ENCODE assay signal across 8 mouse cellular contexts in genomic region chrX:38473537-38474299, GRCm38 (mm10). TPM values are rescaled to one million over a fixed set of nuclear protein-coding genes. Genes with fewer than 3 reads are reported as not detected.
DNase-seq lines count a peak whose midpoint lies in the region; ATAC-seq and TF ChIP-seq lines count a peak whose summit lies in the region.

No protein-coding gene starts in this region.

- intact Hi-C loops in heart, postnatal 36 days (cut with DNase I) = loop anchor here (1.0 kb wide), 1 partner anchor 17 kb away; the partner anchor contains the start of gene Lamp2

- no peak for TF ChIP-seq POLR2A in olfactory bulb, adult 2 months (IDR thresholded peaks at IDR 0.05; ENCODE audit: insufficient read depth, low read depth, low read length)
- TF ChIP-seq POLR2A in thymus, adult 2 months (IDR thresholded peaks at IDR 0.05; ENCODE audit: control insufficient read depth, extremely low read depth, insufficient read depth, low read length, poor library complexity) = no peak

- peak overlapping the region; percentile 58 for H3K4me3 ChIP-seq in forebrain, embryonic 15.5 days
- peak overlapping the region; percentile 68 for H3K4me3 ChIP-seq in layer of hippocampus, adult 2 months
- peak overlapping the region; percentile 44 for H3K4me3 ChIP-seq in lung, embryonic 14.5 days (ENCODE audit: low read depth, low read length)
- peak overlapping the region; percentile 88 for H3K4me3 ChIP-seq in olfactory bulb, adult 2 months (ENCODE audit: insufficient read depth, low read depth, low read length)
- peak overlapping the region; percentile 69 for H3K4me3 ChIP-seq in thymus, adult 2 months (ENCODE audit: control insufficient read depth, insufficient read depth, low read length)

- no peaks in the 10 kb centered on the region for H3K9me3 ChIP-seq in forebrain, embryonic 15.5 days
- H3K9me3 ChIP-seq in lung, embryonic 14.5 days (ENCODE audit: low read depth, low read length) = no peaks in the 10 kb centered on the region

- DNase-seq in ES-CJ7 (ENCODE audit: low read depth, low spot score) = peak; percentile 92
- peak; percentile 71 for DNase-seq in cerebellum, adult 11-12 months
- peak; percentile 70 to 76 for DNase-seq in heart, postnatal 36 days
- DNase-seq in layer of hippocampus, adult 2 months (ENCODE audit: low spot score in 2 of 2) = peak; percentile 41 to 50
- peak; percentile 88 for DNase-seq in lung, embryonic 14.5 days
- DNase-seq in thymus, adult 2 months = peak; percentile 54

- no peaks in the 10 kb centered on the region for H3K4me1 ChIP-seq in forebrain, embryonic 15.5 days
- no peaks in the 10 kb centered on the region for H3K4me1 ChIP-seq in lung, embryonic 14.5 days (ENCODE audit: insufficient read depth)
- no peaks in the 10 kb centered on the region for H3K4me1 ChIP-seq in olfactory bulb, adult 2 months (ENCODE audit: control insufficient read depth, insufficient read depth, low read length)
- no peaks in the 10 kb centered on the region for H3K4me1 ChIP-seq in thymus, adult 2 months (replicated peaks; ENCODE audit: control insufficient read depth, insufficient read depth, low read length)

- TF ChIP-seq CTCF in layer of hippocampus, adult 2 months (conservative IDR thresholded peaks at IDR 0.05) = peak; percentile 80
- peak; percentile 56 for TF ChIP-seq CTCF in lung, embryonic 14.5 days (IDR thresholded peaks at IDR 0.05; ENCODE audit: low read depth)
- TF ChIP-seq CTCF in olfactory bulb, adult 2 months (IDR thresholded peaks at IDR 0.05; ENCODE audit: insufficient read depth, low read depth, low read length) = peak; percentile 45; the same call in 1 of the 2 replicates
- peak; percentile 21; the same call in 1 of the 2 replicates for TF ChIP-seq CTCF in thymus, adult 2 months (IDR thresholded peaks at IDR 0.05; ENCODE audit: borderline replicate concordance, control insufficient read depth, extremely low read depth, insufficient read depth, low read length, poor library complexity)

- H3K36me3 ChIP-seq in forebrain, embryonic 15.5 days = no peaks in the 10 kb centered on the region
- H3K36me3 ChIP-seq in lung, embryonic 14.5 days (ENCODE audit: insufficient read depth) = no peaks in the 10 kb centered on the region
- H3K36me3 ChIP-seq in thymus, adult 2 months (ENCODE audit: control insufficient read depth, insufficient read depth, low read length) = no peaks in the 10 kb centered on the region

- H3K27me3 ChIP-seq in forebrain, embryonic 15.5 days = no peaks in the 10 kb centered on the region
- no peaks in the 10 kb centered on the region for H3K27me3 ChIP-seq in lung, embryonic 14.5 days (ENCODE audit: insufficient read depth, low read length)
- no peaks in the 10 kb centered on the region for H3K27me3 ChIP-seq in thymus, adult 2 months (ENCODE audit: control insufficient read depth, insufficient read depth, low read length)

- H3K9ac ChIP-seq in forebrain, embryonic 15.5 days (replicated peaks) = peak overlapping the region; percentile 46
- peak overlapping the region; percentile 48 for H3K9ac ChIP-seq in lung, embryonic 14.5 days

- peak overlapping the region; percentile 45 for H3K4me2 ChIP-seq in forebrain, embryonic 15.5 days (replicated peaks)
- peak overlapping the region; percentile 56 for H3K4me2 ChIP-seq in lung, embryonic 14.5 days

- ATAC-seq in forebrain, embryonic 15.5 days (replicated peaks) = peak; percentile 95
- ATAC-seq in lung, embryonic 14.5 days (ENCODE audit: insufficient read depth) = peak; percentile 99

- peak overlapping the region; percentile 67 for H3K27ac ChIP-seq in forebrain, embryonic 15.5 days (replicated peaks)
- H3K27ac ChIP-seq in layer of hippocampus, adult 2 months = peak overlapping the region; percentile 89
- peak overlapping the region; percentile 90 for H3K27ac ChIP-seq in lung, embryonic 14.5 days (ENCODE audit: low read depth)
- H3K27ac ChIP-seq in olfactory bulb, adult 2 months (ENCODE audit: insufficient read depth, low read depth, low read length) = peak overlapping the region; percentile 91
- H3K27ac ChIP-seq in thymus, adult 2 months (ENCODE audit: control insufficient read depth, insufficient read depth, low read length) = no peak overlapping the region

- 20% methylated on average over 32 of the region's 32 CpGs for WGBS in forebrain, embryonic 15.5 days
- WGBS in lung, embryonic 14.5 days = 8% methylated on average over 32 of the region's 32 CpGs
- 16% methylated on average over 32 of the region's 32 CpGs for WGBS in olfactory bulb, adult 2 months
- WGBS in thymus, adult 2 months = 2% methylated on average over 32 of the region's 32 CpGs

RNA-seq across cellular contexts. Expression of gene Lamp2, which starts 17.5 kb away (rescaled TPM):
- 47.1 and 48.1 TPM in 2 replicates for polyA plus RNA-seq in forebrain, embryonic 15.5 days (2015; fragmentation: Nextera tagmentation; extraction: Ambion mirVana)
- total RNA-seq in heart, postnatal 36 days (2021) = 100 to 1,000 TPM; 140 to 146 TPM
- total RNA-seq in layer of hippocampus, adult 2 months (2021) = 10 to 100 TPM; 67.0 to 69.1 TPM
- 143 and 157 TPM in 2 replicates for polyA plus RNA-seq in lung, embryonic 14.5 days (2014; fragmentation: Nextera tagmentation; extraction: Ambion mirVana)
- not detected in 2 replicates for polyA plus RNA-seq in olfactory bulb, adult 2 months (2012; ENCODE audit: insufficient read depth, insufficient read length, low replicate concordance, missing spikeins)
- 47.3 and 58.9 TPM in 2 replicates for polyA plus RNA-seq in thymus, adult 2 months (2012; rRNA removed)

Comparison
In these comparisons a context has a peak if more than half of its experiments do, and no peak if none do; other contexts are left out.
1. CTCF ChIP-seq: peak in every context shown above with its lines; median percentile 80 in layer of hippocampus, adult 2 months; 56 in lung, embryonic 14.5 days; 45 in olfactory bulb, adult 2 months; 21 in thymus, adult 2 months.